Mouse (Mus musculus): ENCODE results near the gene 9530003J23Rik. TPM values are rescaled to one million over a fixed set of nuclear protein-coding genes. Genes with fewer than 3 reads are reported as not detected.
A peak's percentile ranks its signal among the peaks of the same experiment; 100 is the strongest.
"Not testable (repeated sequence)": the region's sequence is repeated elsewhere in the genome, so short reads cannot be mapped to it uniquely, and the experiment has no call there.

9530003J23Rik gene
- polyA plus RNA-seq, 1 experiment from 2014 or later: not detected

DNA sequence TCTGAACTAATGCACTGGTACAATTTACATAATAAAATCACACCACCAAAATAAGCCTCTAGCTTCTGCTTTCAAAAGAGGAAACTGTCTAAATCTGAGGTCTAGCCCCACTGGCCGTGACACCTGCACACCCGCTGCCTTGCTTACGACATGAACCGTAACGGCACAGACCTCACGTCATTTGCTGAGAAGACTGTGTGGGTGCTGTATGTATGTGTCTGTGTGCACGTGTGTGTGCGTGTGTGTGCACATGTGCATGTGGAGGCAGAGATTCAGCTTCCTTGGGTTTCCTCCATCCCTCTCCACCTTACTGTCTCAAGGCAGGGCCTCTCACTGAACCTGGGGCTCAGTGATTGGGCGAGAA is 22.4 kb downstream of the 9530003J23Rik start:
- DNase-seq (ENCODE audit: low spot score) (no peak), ATAC-seq (ENCODE audit: low FRiP score) (no peak)
- no peaks in the 10 kb centered on the region for H3K4me1 ChIP-seq (replicated peaks; ENCODE audit: control insufficient read depth, insufficient read depth, low read length)
- no peak overlapping the region for H3K4me2 ChIP-seq (replicated peaks)
- H3K4me3 ChIP-seq (replicated peaks; ENCODE audit: low read length): no peak overlapping the region
- H3K9ac ChIP-seq: no peak overlapping the region
- 93% methylated on average over 9 of the region's 9 CpGs for WGBS
- no peaks in the 10 kb centered on the region for H3K27me3 ChIP-seq (ENCODE audit: control insufficient read depth, insufficient read depth, low read length)
- H3K36me3 ChIP-seq (replicated peaks; ENCODE audit: control insufficient read depth, insufficient read depth): peaks cover 74% of the 10 kb centered on the region
- H3K9me3 ChIP-seq (ENCODE audit: control insufficient read depth, low read length): no peaks in the 10 kb centered on the region
- no peak overlapping the region for H3K27ac ChIP-seq

DNA sequence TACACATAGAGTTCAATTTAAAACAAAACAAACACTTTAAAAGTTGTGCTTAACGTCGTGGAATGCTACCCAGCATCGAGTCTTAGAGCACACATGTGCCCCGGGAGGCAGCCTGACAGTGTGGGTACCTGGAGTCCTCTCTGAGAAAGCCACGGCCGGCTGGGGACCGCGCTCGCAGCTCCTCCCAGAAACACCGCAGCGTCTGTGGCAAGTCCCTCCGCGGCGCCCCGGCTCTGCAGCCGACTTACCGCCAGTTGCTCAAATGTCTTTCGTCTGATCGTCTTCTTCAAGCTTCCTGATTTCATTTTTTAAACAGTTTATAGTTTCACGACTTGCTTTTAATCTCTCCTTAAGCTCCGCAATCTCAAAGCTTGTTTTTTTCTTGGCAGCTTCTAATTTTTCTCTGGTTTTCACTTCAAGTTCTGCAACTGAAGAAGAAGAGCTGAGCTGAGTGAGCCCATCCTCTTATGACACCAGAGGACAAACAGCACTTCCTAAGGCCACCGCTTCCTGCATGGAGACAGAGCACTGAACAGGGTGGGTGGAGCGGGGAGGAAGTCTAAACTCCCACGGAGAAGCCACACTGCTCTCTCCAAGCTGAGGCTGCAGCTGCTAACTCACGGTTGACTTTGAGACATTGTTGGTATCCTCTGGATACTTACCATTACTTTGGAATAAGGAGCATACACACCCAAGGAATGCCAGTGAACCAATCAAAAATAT is 22.9 kb downstream of the 9530003J23Rik start:
- Histone ChIP-seq H3K4me1 (replicated peaks; ENCODE audit: control insufficient read depth, insufficient read depth, low read length) (no peaks in the 10 kb centered on the region), H3K27me3 (ENCODE audit: control insufficient read depth, insufficient read depth, low read length) (no peaks in the 10 kb centered on the region), H3K4me2 (replicated peaks) (no peak overlapping the region), H3K9me3 (ENCODE audit: control insufficient read depth, low read length) (no peaks in the 10 kb centered on the region), H3K4me3 (replicated peaks; ENCODE audit: low read length) (no peak overlapping the region), H3K27ac (no peak overlapping the region), H3K36me3 (replicated peaks; ENCODE audit: control insufficient read depth, insufficient read depth) (peaks cover 68% of the 10 kb centered on the region), H3K9ac (no peak overlapping the region)
- WGBS: 93% methylated on average over 25 of the region's 25 CpGs
- no peak for ATAC-seq (ENCODE audit: low FRiP score)
- DNase-seq (ENCODE audit: low spot score): no peak

DNA sequence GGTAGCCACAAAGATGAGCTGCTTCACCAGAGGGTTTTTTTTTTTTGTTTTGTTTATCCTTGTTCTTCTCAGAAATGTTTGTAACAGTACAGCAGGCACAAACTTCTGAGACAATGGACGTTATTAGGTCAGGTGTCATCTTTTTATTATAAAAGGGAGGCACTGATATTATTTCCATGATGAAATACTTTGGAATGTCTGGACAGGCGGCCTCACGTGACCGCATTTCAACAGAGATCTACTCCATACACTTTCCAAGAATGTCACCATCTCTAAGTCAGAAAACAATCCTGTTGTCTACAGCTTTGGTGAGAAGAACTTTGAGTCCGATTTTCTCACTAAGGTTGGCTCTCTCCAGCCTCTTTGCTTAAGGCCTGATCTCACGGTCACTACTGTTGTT is 27.5 kb downstream of the 9530003J23Rik start:
- Histone ChIP-seq H3K4me1 (replicated peaks; ENCODE audit: control insufficient read depth, insufficient read depth, low read length) (no peaks in the 10 kb centered on the region), H3K9ac (no peak overlapping the region), H3K4me3 (replicated peaks; ENCODE audit: low read length) (no peak overlapping the region), H3K36me3 (replicated peaks; ENCODE audit: control insufficient read depth, insufficient read depth) (peaks cover 28% of the 10 kb centered on the region), H3K4me2 (replicated peaks) (no peak overlapping the region), H3K27ac (no peak overlapping the region), H3K27me3 (ENCODE audit: control insufficient read depth, insufficient read depth, low read length) (no peaks in the 10 kb centered on the region), H3K9me3 (ENCODE audit: control insufficient read depth, low read length) (no peaks in the 10 kb centered on the region)
- ATAC-seq (ENCODE audit: low FRiP score) (no peak), DNase-seq (ENCODE audit: low spot score) (no peak)
- WGBS: 93% methylated on average over 6 of the region's 6 CpGs

DNA sequence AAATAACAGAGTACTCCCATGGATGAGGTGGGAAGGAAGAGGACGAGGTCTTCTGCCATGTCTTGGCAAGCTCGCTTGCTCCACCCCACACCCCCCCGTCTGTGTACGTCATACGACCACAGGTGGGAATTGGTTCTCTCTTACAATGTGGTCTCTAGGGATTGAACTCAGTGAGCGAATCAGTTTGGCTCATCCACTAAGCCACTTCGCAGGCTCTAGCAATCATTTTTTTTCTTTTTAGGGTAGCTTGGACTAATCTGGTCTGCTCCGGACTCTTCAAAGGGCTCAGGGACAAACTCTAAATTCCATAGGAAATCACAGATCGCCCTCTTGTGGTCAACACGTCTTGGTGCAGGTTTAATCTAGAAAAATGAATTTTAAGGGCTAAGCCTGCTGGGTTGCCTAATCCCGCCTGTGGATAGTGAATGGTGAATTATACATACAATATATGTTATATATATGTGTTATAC is 29.0 kb downstream of the 9530003J23Rik start:
- H3K4me3 ChIP-seq (replicated peaks; ENCODE audit: low read length): peak overlapping the region; percentile 4; the same call in 1 of the 2 replicates
- 21% methylated on average over 11 of the region's 11 CpGs for WGBS
- no peak overlapping the region for H3K9ac ChIP-seq
- no peaks in the 10 kb centered on the region for H3K27me3 ChIP-seq (ENCODE audit: control insufficient read depth, insufficient read depth, low read length)
- H3K36me3 ChIP-seq (replicated peaks; ENCODE audit: control insufficient read depth, insufficient read depth): peaks cover 13% of the 10 kb centered on the region
- H3K27ac ChIP-seq: no peak overlapping the region
- DNase-seq (ENCODE audit: low spot score) (peak; percentile 87), ATAC-seq (ENCODE audit: low FRiP score) (peak; percentile 71)
- H3K4me2 ChIP-seq (replicated peaks): peak overlapping the region; percentile 41
- H3K4me1 ChIP-seq (replicated peaks; ENCODE audit: control insufficient read depth, insufficient read depth, low read length): no peaks in the 10 kb centered on the region
- H3K9me3 ChIP-seq (ENCODE audit: control insufficient read depth, low read length): no peaks in the 10 kb centered on the region

DNA sequence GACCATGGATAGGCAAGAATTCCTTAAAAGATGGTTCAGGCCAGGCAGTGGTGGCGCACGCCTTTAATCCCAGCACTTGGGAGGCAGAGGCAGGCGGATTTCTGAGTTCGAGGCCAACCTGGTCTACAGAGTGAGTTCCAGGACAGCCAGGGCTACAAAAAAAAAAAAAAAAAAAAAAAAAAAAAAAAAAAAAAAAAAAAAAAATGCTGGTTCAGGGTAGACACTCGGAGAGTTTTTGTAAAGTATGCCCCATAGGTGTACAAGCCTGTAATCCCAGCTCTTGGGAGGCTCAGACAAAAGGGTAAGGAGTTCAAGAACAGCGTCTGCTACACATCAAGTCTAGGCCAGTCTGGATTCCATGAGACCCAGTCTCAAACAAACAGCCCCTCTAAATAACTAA is 29.7 kb downstream of the 9530003J23Rik start:
- not testable (repeated sequence) for H3K4me1 ChIP-seq (replicated peaks; ENCODE audit: control insufficient read depth, insufficient read depth, low read length); H3K27ac ChIP-seq; H3K9me3 ChIP-seq (ENCODE audit: control insufficient read depth, low read length); H3K4me2 ChIP-seq (replicated peaks); H3K36me3 ChIP-seq (replicated peaks; ENCODE audit: control insufficient read depth, insufficient read depth); ATAC-seq (ENCODE audit: low FRiP score); DNase-seq (ENCODE audit: low spot score); H3K27me3 ChIP-seq (ENCODE audit: control insufficient read depth, insufficient read depth, low read length); H3K4me3 ChIP-seq (replicated peaks; ENCODE audit: low read length); H3K9ac ChIP-seq
- 92% methylated on average over 6 of the region's 6 CpGs for WGBS

DNA sequence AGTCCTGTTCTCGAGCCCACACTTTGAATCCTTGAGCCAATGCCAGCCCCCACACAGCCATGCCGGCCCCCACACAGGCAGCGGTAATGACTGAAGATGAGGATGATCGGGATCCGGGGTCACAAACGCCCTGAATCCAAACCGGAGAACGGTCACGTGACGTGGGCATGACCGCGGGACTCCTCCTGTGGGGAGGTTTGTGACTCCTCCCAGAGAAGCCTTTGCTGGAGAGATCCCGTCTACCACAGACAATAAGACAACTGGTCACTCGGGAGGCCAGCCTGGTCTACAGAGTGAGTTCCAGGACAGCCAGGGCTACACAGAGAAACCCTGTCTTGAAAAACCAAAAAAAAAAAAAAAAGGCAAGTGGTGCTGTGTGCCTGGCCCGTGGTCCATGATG is 30.3 kb downstream of the 9530003J23Rik start:
- no peak overlapping the region for H3K27ac ChIP-seq
- H3K36me3 ChIP-seq (replicated peaks; ENCODE audit: control insufficient read depth, insufficient read depth): peaks cover 4% of the 10 kb centered on the region; the same call in 1 of the 2 replicates
- no peak overlapping the region for H3K4me3 ChIP-seq (replicated peaks; ENCODE audit: low read length)
- H3K9me3 ChIP-seq (ENCODE audit: control insufficient read depth, low read length): no peaks in the 10 kb centered on the region
- H3K27me3 ChIP-seq (ENCODE audit: control insufficient read depth, insufficient read depth, low read length): no peaks in the 10 kb centered on the region
- H3K9ac ChIP-seq: no peak overlapping the region
- no peaks in the 10 kb centered on the region for H3K4me1 ChIP-seq (replicated peaks; ENCODE audit: control insufficient read depth, insufficient read depth, low read length)
- no peak for ATAC-seq (ENCODE audit: low FRiP score)
- WGBS: 86% methylated on average over 15 of the region's 15 CpGs
- no peak for DNase-seq (ENCODE audit: low spot score)
- H3K4me2 ChIP-seq (replicated peaks): no peak overlapping the region

DNA sequence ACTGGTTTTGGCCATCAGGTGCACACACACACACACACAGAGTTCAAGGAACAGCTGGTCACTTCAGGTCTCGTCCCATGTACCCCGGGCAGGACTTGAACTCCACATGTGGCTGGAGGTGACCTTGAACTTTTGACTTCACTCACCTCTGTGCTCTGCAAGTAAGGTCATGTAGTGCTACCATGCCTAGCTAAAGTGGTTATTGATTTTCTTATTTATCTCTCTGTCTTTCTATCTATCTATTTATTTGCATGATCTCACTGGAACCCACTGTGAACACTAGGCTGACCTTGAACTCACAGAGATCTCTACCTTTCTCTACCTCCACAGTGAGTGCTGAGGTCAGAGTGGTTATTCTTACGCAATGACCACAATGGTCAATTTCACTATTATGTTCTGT is 32.4 kb downstream of the 9530003J23Rik start:
- Histone ChIP-seq H3K27ac (no peak overlapping the region), H3K36me3 (replicated peaks; ENCODE audit: control insufficient read depth, insufficient read depth) (no peaks in the 10 kb centered on the region), H3K4me1 (replicated peaks; ENCODE audit: control insufficient read depth, insufficient read depth, low read length) (no peaks in the 10 kb centered on the region), H3K4me3 (replicated peaks; ENCODE audit: low read length) (no peak overlapping the region), H3K9ac (no peak overlapping the region), H3K9me3 (ENCODE audit: control insufficient read depth, low read length) (no peaks in the 10 kb centered on the region), H3K27me3 (ENCODE audit: control insufficient read depth, insufficient read depth, low read length) (no peaks in the 10 kb centered on the region), H3K4me2 (replicated peaks) (no peak overlapping the region)
- ATAC-seq (ENCODE audit: low FRiP score) (no peak), DNase-seq (ENCODE audit: low spot score) (no peak)
- 86% methylated on average over 3 of the region's 3 CpGs for WGBS

DNA sequence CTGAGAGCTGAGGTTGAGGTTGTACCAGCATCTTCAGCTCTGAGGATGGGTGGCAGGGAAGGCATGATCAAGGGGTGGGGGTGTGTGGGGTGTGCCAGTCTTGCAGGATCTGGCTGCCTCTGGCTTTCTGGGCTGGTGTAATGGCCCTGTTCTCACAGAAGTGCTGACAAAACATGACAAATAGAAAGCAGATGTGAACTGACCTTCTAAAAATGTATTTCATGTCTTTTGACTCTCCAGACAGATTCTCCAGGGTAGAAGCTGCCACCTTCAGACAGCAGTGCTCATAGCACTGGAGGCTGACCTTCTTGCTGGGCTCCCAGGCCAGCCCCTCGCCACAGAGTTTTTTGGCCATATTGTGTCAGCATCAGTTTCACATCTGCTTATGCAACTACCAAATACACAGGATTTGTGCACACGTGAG is 34.9 kb downstream of the 9530003J23Rik start:
- ATAC-seq (ENCODE audit: low FRiP score) (no peak), DNase-seq (ENCODE audit: low spot score) (no peak)
- Histone ChIP-seq H3K36me3 (replicated peaks; ENCODE audit: control insufficient read depth, insufficient read depth) (no peaks in the 10 kb centered on the region), H3K4me3 (replicated peaks; ENCODE audit: low read length) (no peak overlapping the region), H3K9me3 (ENCODE audit: control insufficient read depth, low read length) (no peaks in the 10 kb centered on the region), H3K27me3 (ENCODE audit: control insufficient read depth, insufficient read depth, low read length) (no peaks in the 10 kb centered on the region), H3K9ac (no peak overlapping the region), H3K4me2 (replicated peaks) (no peak overlapping the region), H3K27ac (no peak overlapping the region), H3K4me1 (replicated peaks; ENCODE audit: control insufficient read depth, insufficient read depth, low read length) (no peaks in the 10 kb centered on the region)
- 86% methylated on average over 2 of the region's 2 CpGs for WGBS

DNA sequence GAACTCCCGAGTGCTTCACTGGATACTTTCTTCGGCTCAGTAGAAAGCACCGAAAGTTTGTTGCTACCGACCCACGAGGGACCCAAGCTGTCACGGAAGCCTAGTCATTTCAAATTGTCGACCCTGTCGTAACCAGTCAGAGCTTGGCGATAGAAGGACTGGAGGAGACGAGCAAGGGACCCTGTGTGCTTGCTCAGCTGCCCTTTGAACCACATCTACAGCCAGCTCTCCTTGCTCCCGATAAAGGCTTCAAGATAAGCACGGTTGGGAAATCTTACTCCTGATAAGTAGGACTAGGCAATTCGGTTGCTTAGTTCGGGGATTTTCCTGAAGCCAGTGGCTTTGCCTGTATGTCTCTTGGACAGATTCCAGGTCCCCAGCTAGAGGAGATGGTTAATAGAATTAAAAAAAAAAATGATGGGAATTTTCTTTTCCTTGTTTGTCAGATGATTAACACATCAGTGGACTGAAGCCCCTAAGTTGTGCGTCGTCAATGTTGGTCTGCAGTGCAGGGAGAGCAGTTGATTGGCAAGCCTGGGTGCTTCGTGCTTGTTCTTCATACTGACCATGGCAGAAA is 35.4 kb downstream of the 9530003J23Rik start:
- no peak for DNase-seq (ENCODE audit: low spot score)
- no peaks in the 10 kb centered on the region for H3K36me3 ChIP-seq (replicated peaks; ENCODE audit: control insufficient read depth, insufficient read depth)
- H3K27ac ChIP-seq: no peak overlapping the region
- no peak overlapping the region for H3K4me3 ChIP-seq (replicated peaks; ENCODE audit: low read length)
- H3K9me3 ChIP-seq (ENCODE audit: control insufficient read depth, low read length): no peaks in the 10 kb centered on the region
- no peaks in the 10 kb centered on the region for H3K27me3 ChIP-seq (ENCODE audit: control insufficient read depth, insufficient read depth, low read length)
- no peaks in the 10 kb centered on the region for H3K4me1 ChIP-seq (replicated peaks; ENCODE audit: control insufficient read depth, insufficient read depth, low read length)
- no peak for ATAC-seq (ENCODE audit: low FRiP score)
- no peak overlapping the region for H3K9ac ChIP-seq
- 84% methylated on average over 17 of the region's 17 CpGs for WGBS
- H3K4me2 ChIP-seq (replicated peaks): no peak overlapping the region
